Mouse (Mus musculus): ENCODE results near the gene Olfr1500.
"Not testable (repeated sequence)": the region's sequence is repeated elsewhere in the genome, so short reads cannot be mapped to it uniquely, and the experiment has no call there.

Gene Olfr1500

GRCm38 (mm10) chr19:13830388-13830787, at the start of gene Olfr1500:
Gene Olfr1500 (minus strand): TSS chr19:13830488.
- DNase-seq, result no peak

- DNase-seq, result no peak
These were observed 31.2 kb upstream of the Olfr1500 start, which contains the start of gene Olfr1502 for GRCm38 (mm10) chr19:13861495-13861894. Gene Olfr1502 (plus strand): TSS chr19:13861795.

- not testable (repeated sequence) for DNase-seq
These were observed 20.3 kb upstream of the Olfr1500 start, which contains the start of gene Olfr1501 for GRCm38 (mm10) chr19:13850592-13850991. Gene Olfr1501 (minus strand): TSS chr19:13850692.

DNA sequence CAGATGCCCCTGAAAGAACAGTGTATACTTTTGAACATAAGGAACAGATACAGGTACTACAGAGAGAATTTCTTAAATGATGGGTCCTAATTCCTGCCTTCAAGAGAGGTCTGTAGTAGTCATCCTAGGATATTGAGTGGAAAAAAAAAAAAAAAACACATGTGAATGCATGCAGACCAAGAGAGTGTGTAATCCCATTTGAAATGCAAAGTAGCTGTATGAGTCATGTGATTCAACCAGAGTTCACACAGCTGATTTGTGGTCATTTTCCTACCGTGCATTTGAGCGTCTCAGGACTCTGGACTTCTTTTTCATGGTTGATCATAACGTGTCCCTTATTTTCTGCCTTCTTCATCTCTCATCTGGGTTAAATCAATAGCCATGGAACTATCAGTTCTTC, 1.8 kb downstream of the Olfr1500 start:
- no peak for DNase-seq

DNA sequence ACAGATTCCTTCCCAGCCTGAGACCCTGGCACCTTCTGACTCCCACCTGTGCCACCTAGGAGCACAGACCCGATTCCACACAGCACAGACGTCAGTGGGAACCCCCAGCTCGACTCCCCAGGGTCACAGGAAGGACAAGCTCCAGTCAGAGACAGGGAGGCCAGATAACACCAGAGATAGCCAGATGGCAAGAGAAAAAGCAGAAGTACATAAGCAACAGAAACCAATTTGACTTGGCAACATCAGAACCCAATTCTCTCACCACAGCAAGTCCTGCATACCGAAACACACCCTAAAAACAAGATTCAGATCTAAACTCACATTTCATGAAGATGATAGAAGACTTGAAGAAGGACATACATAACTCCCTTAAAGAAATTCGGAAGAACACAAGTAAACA, 9.4 kb downstream of the Olfr1500 start:
- DNase-seq, result no peak

GRCm38 (mm10) chr19:13819347-13819746, 10.9 kb downstream of the Olfr1500 start, which contains the start of gene Olfr1499:
Gene Olfr1499 (minus strand): TSS chr19:13819447.
- DNase-seq, result no peak

GRCm38 (mm10) chr19:13818827-13819226, 11.5 kb downstream of the Olfr1500 start:
- DNase-seq, result no peak

- DNase-seq, result no peak
These were observed 17.5 kb downstream of the Olfr1500 start for GRCm38 (mm10) chr19:13812823-13813222.

DNA sequence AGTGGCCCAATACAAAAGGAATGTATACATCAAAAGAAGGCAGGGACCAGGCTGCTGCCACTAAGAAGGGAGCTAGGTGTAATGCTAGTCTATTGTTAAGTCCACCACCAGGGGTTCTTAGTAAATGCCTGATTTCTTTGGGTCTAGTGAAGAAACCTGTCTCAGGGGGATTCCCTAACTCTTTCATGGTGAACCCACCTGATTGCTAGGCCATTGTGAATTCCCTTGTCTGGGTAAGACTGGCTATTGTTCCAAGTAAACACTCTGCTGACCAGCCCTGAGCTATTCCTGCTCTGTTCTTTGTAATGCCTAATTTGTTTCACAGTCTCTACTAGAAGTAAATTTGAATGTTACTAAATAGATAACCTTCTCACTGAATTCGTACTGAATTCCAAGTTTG, 24.8 kb downstream of the Olfr1500 start:
- not testable (repeated sequence) for DNase-seq

DNA sequence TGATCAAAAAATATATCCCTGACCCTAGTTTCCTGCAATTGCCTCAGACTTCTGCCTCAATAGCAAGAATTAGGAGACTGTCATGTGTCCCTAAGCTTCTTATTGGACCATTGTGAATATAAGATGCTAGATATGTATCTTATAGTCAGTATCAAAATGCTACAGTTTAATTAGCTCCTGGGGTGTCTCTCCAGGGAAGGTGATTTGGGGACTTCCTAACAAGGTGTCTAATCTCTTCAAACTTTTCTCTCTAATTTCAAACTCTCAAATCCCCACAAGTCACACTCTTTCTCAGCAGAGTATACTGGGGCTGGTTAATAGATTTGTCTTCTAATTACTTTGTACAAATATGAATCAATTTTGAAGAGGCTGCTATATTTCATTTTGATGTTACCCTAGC, 32.2 kb downstream of the Olfr1500 start, which contains the start of gene Olfr1497:
TSS of gene Olfr1497 (minus strand) at position 101 of the 400 bp plus-strand sequence.
- DNase-seq, result no peak

DNA sequence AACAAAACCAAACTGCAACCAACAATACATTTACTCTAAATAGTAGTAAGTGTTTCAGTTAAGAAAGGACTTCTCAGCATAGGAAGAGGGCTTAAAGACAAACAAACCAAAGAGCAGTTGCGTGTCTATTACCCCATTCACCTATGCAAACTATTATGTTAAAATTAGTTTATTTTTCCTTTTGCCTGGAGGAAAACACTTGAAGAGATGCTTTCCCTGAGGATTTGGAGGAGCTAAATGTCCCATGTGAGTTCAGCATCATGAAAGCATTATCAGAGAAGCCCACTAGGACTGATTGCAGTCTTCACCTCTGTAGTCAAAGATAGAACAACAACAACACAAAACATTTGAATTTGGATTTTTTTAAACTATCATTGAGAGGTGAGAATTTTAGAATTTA, 52.7 kb downstream of the Olfr1500 start, which contains the start of gene Olfr1496:
TSS of gene Olfr1496 (plus strand) at position 301 of the 400 bp plus-strand sequence.
- no peak for DNase-seq

Measured in lung, postnatal 14 days (tissue).